Mouse (Mus musculus): ENCODE measurements around the gene Cacna1d. TPM values are rescaled to one million over a fixed set of nuclear protein-coding genes. Genes with fewer than 3 reads are reported as not detected.

The Cacna1d gene
- polyA plus RNA-seq, 1 experiment from 2014 or later = 3.0 TPM

DNA sequence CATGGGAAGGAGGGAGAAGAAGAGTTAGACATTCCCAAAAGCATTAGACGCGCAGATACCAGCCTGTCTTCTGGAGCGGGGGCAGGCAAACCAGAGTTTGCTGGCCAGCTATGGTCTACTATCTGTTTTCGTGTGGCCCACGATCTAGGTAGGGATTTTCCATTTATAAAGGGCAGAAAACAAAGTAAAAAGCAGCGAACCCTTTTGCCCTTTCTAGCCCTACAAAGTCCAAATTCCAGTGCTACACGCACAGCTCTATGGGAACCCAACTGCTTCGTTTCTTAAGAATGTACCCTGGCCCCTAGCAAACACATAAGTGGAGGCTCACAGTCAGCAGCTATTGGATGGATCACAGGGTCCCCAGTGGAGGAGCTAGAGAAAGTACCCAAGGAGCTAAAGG lies 441.0 kb downstream of the Cacna1d start:
- H3K27ac ChIP-seq = no peak overlapping the region
- no peaks in the 10 kb centered on the region for H3K36me3 ChIP-seq
- no peaks in the 10 kb centered on the region for H3K9me3 ChIP-seq
- ATAC-seq (ENCODE audit: insufficient number of reproducible peaks, insufficient read depth, low FRiP score, low TSS enrichment) = no peak
- no peaks in the 10 kb centered on the region for H3K27me3 ChIP-seq
- no peak overlapping the region for H3K9ac ChIP-seq
- no peak overlapping the region for H3K4me2 ChIP-seq (replicated peaks)
- H3K4me1 ChIP-seq = no peaks in the 10 kb centered on the region
- 93% methylated on average over 8 of the region's 8 CpGs for WGBS
- no peak overlapping the region for H3K4me3 ChIP-seq

DNA sequence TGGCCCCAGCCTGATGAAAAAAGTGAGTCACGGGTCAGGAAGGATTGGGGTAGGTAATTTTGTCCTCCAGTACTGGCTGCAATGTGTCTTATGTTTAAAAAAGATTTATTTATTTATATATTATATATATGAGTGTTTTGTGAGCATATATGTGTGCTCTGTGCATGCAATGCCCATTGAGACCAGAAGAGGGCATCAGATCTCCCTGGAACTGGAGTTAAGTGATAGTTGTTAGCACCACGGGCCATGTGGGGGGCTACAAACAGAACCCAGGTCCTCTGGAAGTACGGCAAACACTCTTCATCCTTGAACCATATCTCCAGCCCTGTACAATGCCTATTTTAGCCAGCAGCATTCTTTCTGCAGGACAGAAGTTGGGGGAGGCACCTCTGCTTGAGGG lies 443.2 kb downstream of the Cacna1d start:
- H3K9me3 ChIP-seq = no peaks in the 10 kb centered on the region
- no peaks in the 10 kb centered on the region for H3K36me3 ChIP-seq
- ATAC-seq (ENCODE audit: insufficient number of reproducible peaks, insufficient read depth, low FRiP score, low TSS enrichment) = no peak
- H3K27me3 ChIP-seq = no peaks in the 10 kb centered on the region
- H3K4me1 ChIP-seq = no peaks in the 10 kb centered on the region
- H3K4me3 ChIP-seq = no peak overlapping the region
- no peak overlapping the region for H3K27ac ChIP-seq
- H3K4me2 ChIP-seq (replicated peaks) = no peak overlapping the region
- 81% methylated on average over 3 of the region's 3 CpGs for WGBS
- H3K9ac ChIP-seq = no peak overlapping the region

DNA sequence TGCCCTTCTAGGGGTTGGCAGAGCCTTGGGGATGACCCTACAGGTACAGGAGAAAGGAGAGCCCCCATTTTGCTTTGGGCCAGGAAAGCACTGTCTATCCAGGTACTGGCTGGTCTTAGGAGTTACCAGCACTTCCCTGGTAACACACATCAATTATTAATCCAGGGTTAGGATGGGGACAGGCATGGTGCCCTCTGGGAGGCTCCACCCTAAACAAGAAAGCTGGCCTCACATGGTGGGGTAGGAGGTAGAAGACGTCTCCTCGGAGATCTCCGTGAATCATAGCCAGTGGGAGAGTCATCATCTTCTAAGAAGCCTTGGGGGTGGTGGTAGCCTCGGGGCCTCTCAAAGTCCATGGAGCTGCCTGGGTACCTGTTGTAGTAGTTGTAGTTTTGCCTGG lies 444.3 kb downstream of the Cacna1d start:
- Histone ChIP-seq H3K9ac (no peak overlapping the region), H3K27ac (no peak overlapping the region), H3K9me3 (no peaks in the 10 kb centered on the region), H3K36me3 (no peaks in the 10 kb centered on the region), H3K4me1 (no peaks in the 10 kb centered on the region), H3K27me3 (no peaks in the 10 kb centered on the region), H3K4me3 (no peak overlapping the region), H3K4me2 (replicated peaks) (no peak overlapping the region)
- WGBS = 89% methylated on average over 4 of the region's 4 CpGs
- no peak for ATAC-seq (ENCODE audit: insufficient number of reproducible peaks, insufficient read depth, low FRiP score, low TSS enrichment)

DNA sequence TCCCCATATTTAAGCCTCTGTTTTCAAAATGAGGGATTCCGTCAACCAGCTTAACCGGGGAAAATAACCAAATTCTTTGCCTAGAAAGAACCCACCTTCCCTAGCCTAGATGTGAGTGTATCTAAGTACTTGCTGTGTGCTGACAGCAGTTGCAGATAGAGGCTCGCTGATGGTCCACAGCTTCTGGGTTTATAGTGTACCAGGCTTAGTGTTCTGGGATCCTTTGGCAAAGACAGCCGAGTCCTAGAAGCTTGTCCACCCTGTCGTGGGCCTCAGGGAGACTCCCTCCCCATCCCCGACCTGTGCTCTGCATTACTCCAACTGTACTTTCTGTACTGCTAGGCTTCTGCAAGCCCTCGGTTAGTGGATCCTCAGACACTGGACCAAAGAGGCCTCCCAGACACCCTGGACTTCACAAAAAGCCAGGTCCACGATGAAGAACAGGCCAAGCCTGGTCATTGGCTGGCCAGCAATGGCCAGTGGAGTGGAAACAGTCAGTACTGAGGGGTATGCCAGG lies 445.5 kb downstream of the Cacna1d start:
- no peak overlapping the region for H3K4me3 ChIP-seq
- H3K27ac ChIP-seq = no peak overlapping the region
- H3K9me3 ChIP-seq = no peaks in the 10 kb centered on the region
- H3K9ac ChIP-seq = no peak overlapping the region
- H3K4me1 ChIP-seq = no peaks in the 10 kb centered on the region
- WGBS = 86% methylated on average over 8 of the region's 8 CpGs
- H3K4me2 ChIP-seq (replicated peaks) = no peak overlapping the region
- no peak for ATAC-seq (ENCODE audit: insufficient number of reproducible peaks, insufficient read depth, low FRiP score, low TSS enrichment)
- no peaks in the 10 kb centered on the region for H3K27me3 ChIP-seq
- H3K36me3 ChIP-seq = no peaks in the 10 kb centered on the region

DNA sequence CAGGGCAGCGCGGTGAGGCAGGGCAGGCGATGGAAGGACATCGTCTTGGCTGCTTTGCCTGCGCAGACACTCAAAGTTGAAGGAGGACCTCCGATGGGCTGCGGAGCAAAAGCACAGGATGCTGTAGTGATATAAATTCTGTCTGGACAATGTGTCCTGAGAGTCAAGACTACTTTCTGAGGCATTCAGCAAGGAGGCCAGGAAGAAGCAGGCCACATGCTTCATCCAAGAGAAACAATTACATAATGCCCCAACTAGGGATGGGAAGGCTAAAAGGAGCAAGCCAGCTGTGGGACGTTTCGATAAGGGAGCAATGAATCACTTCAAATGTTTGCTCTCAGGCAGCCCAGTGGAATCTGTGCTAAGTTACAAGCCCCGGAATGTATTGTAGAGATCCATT lies 446.0 kb downstream of the Cacna1d start:
- Histone ChIP-seq H3K9ac (no peak overlapping the region), H3K27ac (no peak overlapping the region), H3K4me1 (no peaks in the 10 kb centered on the region), H3K36me3 (no peaks in the 10 kb centered on the region), H3K4me3 (no peak overlapping the region), H3K9me3 (no peaks in the 10 kb centered on the region), H3K27me3 (no peaks in the 10 kb centered on the region), H3K4me2 (replicated peaks) (no peak overlapping the region)
- ATAC-seq (ENCODE audit: insufficient number of reproducible peaks, insufficient read depth, low FRiP score, low TSS enrichment) = no peak
- WGBS = 88% methylated on average over 10 of the region's 10 CpGs

DNA sequence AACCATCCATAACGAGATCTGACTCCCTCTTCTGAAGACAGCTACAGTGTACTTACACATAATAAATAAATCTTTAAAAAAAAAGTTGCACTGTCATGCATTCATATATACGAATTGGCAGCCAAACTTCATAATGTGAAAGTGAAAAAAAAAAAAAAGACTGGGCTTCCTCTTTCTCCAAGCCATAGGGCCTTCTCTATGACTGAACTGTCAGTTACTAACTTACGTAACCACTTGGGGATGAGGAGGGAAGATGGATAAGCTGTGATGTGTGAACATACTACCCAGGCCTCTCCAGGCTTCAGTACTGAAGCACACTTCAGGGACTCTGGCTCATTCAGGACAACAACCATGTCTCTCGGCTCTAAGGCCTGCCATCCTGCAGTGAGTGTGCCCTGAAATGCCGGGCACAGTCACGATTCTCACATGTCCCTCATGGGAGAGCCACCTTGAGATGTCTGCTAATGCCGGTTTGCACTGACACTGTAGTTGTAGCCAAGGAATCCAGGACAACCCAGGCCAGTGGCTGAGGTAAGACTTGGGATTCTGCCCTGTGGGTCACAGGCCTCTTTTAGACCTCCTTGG lies 447.8 kb downstream of the Cacna1d start:
- Histone ChIP-seq H3K4me1 (no peaks in the 10 kb centered on the region), H3K36me3 (no peaks in the 10 kb centered on the region), H3K4me2 (replicated peaks) (no peak overlapping the region), H3K9me3 (no peaks in the 10 kb centered on the region), H3K9ac (no peak overlapping the region), H3K4me3 (no peak overlapping the region), H3K27ac (no peak overlapping the region), H3K27me3 (no peaks in the 10 kb centered on the region)
- WGBS = 87% methylated on average over 7 of the region's 7 CpGs
- ATAC-seq (ENCODE audit: insufficient number of reproducible peaks, insufficient read depth, low FRiP score, low TSS enrichment) = no peak

DNA sequence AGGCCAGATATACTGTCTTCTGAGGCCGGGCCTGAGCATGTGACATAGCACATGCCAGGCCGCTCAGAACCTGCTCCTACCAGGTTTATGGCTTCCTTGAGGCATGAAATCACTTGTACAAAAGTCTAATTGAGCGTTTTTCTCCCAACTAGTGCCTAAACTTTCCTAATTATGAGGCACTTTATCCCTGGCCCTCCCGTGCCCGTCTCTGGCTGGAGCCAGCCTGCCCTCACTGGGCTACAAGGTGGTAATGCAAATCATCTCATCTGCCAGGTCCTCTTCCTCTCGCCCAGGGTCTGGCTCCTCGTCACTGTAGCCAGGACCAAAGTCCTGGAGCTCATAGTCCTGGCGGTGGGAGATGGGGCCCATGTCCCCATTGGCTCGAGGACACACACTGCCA lies 449.4 kb downstream of the Cacna1d start:
- H3K4me3 ChIP-seq = no peak overlapping the region
- ATAC-seq (ENCODE audit: insufficient number of reproducible peaks, insufficient read depth, low FRiP score, low TSS enrichment) = no peak
- no peak overlapping the region for H3K9ac ChIP-seq
- no peaks in the 10 kb centered on the region for H3K4me1 ChIP-seq
- WGBS = 84% methylated on average over 9 of the region's 9 CpGs
- no peaks in the 10 kb centered on the region for H3K9me3 ChIP-seq
- H3K4me2 ChIP-seq (replicated peaks) = no peak overlapping the region
- no peaks in the 10 kb centered on the region for H3K27me3 ChIP-seq
- no peak overlapping the region for H3K27ac ChIP-seq
- H3K36me3 ChIP-seq = no peaks in the 10 kb centered on the region

DNA sequence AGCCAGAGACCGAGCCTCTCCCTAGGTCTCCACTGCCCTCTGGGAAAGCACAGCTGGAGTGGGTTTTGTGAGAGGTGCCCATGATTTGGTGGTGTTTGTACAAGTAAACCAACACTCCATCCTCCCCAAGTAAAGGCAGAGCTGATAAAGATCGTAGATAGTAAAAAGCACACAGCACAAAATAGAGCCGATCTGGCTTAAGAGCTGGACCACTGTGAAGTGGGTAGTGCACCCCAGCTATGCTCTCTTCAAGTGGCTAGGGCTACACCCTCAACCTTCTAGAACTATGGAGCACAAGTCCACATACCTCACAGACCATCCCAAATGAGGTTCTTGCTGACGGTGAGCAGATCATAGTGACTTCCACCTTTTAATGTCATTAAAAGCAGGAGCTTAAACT lies 451.8 kb downstream of the Cacna1d start:
- ATAC-seq (ENCODE audit: insufficient number of reproducible peaks, insufficient read depth, low FRiP score, low TSS enrichment) = no peak

DNA sequence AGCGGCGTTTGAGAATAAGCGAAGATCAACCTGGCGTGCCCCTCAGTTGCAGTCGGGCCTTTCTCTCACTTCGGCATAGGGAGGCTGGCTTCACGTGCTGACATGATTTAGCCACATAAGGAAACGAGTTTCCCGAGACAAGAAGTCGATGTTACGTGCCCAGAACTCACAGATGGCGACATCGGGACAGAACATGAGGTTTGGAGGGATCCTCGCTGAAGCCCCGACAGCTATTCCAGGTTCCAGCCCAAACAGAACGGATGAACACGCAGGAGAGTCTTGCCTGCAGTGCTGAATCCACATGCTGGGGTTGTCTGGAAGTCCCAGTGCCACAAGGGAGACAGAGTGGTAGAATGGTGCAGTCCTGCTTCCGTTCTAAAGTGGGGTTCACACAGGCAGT lies 452.8 kb downstream of the Cacna1d start:
- Histone ChIP-seq H3K27me3 (no peaks in the 10 kb centered on the region), H3K4me2 (replicated peaks) (no peak overlapping the region), H3K9me3 (no peaks in the 10 kb centered on the region), H3K4me1 (no peaks in the 10 kb centered on the region), H3K9ac (no peak overlapping the region), H3K4me3 (no peak overlapping the region), H3K36me3 (no peaks in the 10 kb centered on the region), H3K27ac (no peak overlapping the region)
- WGBS = 89% methylated on average over 18 of the region's 18 CpGs
- no peak for ATAC-seq (ENCODE audit: insufficient number of reproducible peaks, insufficient read depth, low FRiP score, low TSS enrichment)

More for the DNA sequence above, 451.8 kb downstream of the Cacna1d start:
- H3K4me1 ChIP-seq = no peaks in the 10 kb centered on the region
- no peak overlapping the region for H3K27ac ChIP-seq
- H3K4me3 ChIP-seq = no peak overlapping the region
- no peak overlapping the region for H3K9ac ChIP-seq
- H3K4me2 ChIP-seq (replicated peaks) = no peak overlapping the region
- H3K27me3 ChIP-seq = no peaks in the 10 kb centered on the region
- no peaks in the 10 kb centered on the region for H3K36me3 ChIP-seq
- 75% methylated on average over 4 of the region's 4 CpGs for WGBS
- no peaks in the 10 kb centered on the region for H3K9me3 ChIP-seq

DNA sequence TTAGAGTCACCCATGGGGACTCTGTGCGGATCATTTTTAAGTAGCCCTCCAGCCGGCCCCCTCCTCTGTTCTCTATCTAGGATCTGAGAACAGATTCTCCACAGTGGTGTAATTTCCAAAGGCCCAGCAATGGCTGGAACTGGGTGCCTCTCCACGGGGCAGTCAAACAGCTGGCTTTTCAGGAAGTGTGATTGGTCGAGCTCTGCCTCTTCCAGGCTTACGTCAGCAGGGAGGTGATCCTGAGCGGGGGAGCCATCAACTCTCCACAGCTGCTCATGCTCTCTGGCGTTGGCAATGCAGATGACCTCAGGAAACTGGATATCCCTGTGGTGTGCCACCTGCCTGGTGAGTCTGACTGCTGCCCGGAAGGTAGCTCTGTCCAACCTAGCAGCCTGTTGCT lies 457.9 kb downstream of the Cacna1d start:
- Histone ChIP-seq H3K27ac (no peak overlapping the region), H3K4me1 (no peaks in the 10 kb centered on the region), H3K27me3 (no peaks in the 10 kb centered on the region), H3K9ac (no peak overlapping the region), H3K36me3 (no peaks in the 10 kb centered on the region), H3K4me3 (no peak overlapping the region), H3K9me3 (no peaks in the 10 kb centered on the region), H3K4me2 (replicated peaks) (no peak overlapping the region)
- ATAC-seq (ENCODE audit: insufficient number of reproducible peaks, insufficient read depth, low FRiP score, low TSS enrichment) = no peak
- WGBS = 64% methylated on average over 8 of the region's 8 CpGs

DNA sequence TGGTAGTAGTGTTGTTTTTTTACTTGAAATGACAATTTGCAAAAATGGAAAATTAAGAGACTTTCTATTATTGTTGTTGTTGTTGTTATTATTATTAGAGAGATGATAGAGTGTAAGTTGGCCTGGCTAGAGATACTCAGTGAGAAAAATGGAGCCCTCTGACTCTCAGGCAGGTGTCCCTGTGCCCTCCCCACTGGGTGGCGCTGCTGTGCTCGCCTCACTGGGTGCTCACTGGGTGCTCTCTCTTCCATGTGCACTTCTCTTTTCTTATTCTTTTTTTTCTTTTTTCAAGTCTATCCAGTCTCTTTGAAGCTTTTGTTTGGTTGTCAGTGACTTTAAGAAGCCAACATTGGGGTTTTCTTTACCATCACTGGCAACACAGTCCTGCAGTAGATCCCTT lies 463.9 kb downstream of the Cacna1d start:
- H3K27me3 ChIP-seq = no peaks in the 10 kb centered on the region
- 33% methylated on average over 2 of the region's 2 CpGs for WGBS
- H3K4me1 ChIP-seq = no peaks in the 10 kb centered on the region
- H3K9me3 ChIP-seq = no peaks in the 10 kb centered on the region
- no peak overlapping the region for H3K9ac ChIP-seq
- H3K36me3 ChIP-seq = no peaks in the 10 kb centered on the region
- no peak overlapping the region for H3K4me3 ChIP-seq
- no peak overlapping the region for H3K4me2 ChIP-seq (replicated peaks)
- no peak for ATAC-seq (ENCODE audit: insufficient number of reproducible peaks, insufficient read depth, low FRiP score, low TSS enrichment)
- no peak overlapping the region for H3K27ac ChIP-seq

DNA sequence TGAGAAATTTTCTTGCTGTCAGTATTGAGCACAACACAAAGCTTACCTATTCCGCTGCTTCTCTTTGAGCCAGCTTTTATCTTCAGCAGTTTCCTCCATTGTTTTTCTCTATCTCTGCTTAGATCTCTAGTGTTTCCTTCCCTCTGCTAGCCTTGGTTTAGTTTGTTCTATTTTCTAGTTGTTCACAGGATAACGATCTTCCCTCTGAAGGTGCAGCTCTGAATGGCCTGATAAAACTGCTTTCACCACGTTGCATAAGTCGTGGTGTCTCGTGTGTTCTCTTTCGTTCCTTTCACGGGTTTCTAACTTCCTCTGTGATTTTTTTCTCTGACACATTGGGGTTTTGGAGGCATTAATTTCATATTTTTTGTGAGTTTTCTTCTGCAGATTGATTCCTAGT lies 466.9 kb downstream of the Cacna1d start:
- Histone ChIP-seq H3K27me3 (no peaks in the 10 kb centered on the region), H3K9ac (no peak overlapping the region), H3K4me1 (no peaks in the 10 kb centered on the region), H3K4me2 (replicated peaks) (no peak overlapping the region), H3K36me3 (no peaks in the 10 kb centered on the region), H3K4me3 (no peak overlapping the region), H3K27ac (no peak overlapping the region), H3K9me3 (no peaks in the 10 kb centered on the region)
- 65% methylated on average over 7 of the region's 7 CpGs for WGBS
- no peak for ATAC-seq (ENCODE audit: insufficient number of reproducible peaks, insufficient read depth, low FRiP score, low TSS enrichment)

DNA sequence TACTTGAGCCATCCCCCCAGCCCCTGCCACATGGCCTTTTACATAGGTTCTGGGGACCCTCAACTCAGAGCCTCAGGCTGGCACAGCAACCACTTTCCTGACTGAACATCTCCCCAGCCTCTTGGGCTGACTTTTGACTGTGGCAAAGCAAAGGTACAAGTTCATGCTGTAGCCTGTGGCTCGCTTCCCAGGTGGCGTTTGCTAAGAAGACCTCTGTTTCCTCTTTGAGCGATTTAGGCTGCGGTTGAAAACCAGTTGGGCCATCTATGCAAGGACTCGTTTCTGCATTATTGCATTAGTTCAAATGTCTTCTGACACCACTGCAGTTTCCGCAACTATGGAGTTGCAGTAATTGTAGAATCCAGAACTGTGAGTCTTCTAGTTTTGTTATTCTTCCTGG lies 468.8 kb downstream of the Cacna1d start:
- Histone ChIP-seq H3K27me3 (no peaks in the 10 kb centered on the region), H3K9me3 (no peaks in the 10 kb centered on the region), H3K9ac (no peak overlapping the region), H3K4me2 (replicated peaks) (no peak overlapping the region), H3K4me3 (no peak overlapping the region), H3K27ac (no peak overlapping the region), H3K36me3 (no peaks in the 10 kb centered on the region), H3K4me1 (no peaks in the 10 kb centered on the region)
- WGBS = 87% methylated on average over 6 of the region's 6 CpGs
- ATAC-seq (ENCODE audit: insufficient number of reproducible peaks, insufficient read depth, low FRiP score, low TSS enrichment) = no peak

Data from embryonic facial prominence, embryonic 12.5 days (tissue).